Mouse (Mus musculus) ES-E14 (cell line): ENCODE measurements around the gene Fam117b.

ENCODE experiments used
- CHD2 ChIP-seq: IDR thresholded peaks from 2 replicates; pipeline ENCODE4 v1.6.1; 2014; ENCODE audit warnings: mild to moderate bottlenecking, low read depth, low read length, inconsistent platforms
- HCFC1 ChIP-seq: IDR thresholded peaks from 2 replicates; pipeline ENCODE4 v1.6.1; 2012; ENCODE audit warnings: low read length, inconsistent platforms, borderline replicate concordance; ENCODE audit not compliant: insufficient read depth
- ZC3H11A ChIP-seq: IDR thresholded peaks from 2 replicates; pipeline ENCODE4 v1.6.1; 2012; ENCODE audit warnings: low read depth, mild to moderate bottlenecking, inconsistent platforms, low read length, borderline replicate concordance
- ZNF384 ChIP-seq: IDR thresholded peaks from 2 replicates; pipeline ENCODE4 v1.6.1; 2012; ENCODE audit warnings: low read depth, low read length, inconsistent platforms

DNA sequence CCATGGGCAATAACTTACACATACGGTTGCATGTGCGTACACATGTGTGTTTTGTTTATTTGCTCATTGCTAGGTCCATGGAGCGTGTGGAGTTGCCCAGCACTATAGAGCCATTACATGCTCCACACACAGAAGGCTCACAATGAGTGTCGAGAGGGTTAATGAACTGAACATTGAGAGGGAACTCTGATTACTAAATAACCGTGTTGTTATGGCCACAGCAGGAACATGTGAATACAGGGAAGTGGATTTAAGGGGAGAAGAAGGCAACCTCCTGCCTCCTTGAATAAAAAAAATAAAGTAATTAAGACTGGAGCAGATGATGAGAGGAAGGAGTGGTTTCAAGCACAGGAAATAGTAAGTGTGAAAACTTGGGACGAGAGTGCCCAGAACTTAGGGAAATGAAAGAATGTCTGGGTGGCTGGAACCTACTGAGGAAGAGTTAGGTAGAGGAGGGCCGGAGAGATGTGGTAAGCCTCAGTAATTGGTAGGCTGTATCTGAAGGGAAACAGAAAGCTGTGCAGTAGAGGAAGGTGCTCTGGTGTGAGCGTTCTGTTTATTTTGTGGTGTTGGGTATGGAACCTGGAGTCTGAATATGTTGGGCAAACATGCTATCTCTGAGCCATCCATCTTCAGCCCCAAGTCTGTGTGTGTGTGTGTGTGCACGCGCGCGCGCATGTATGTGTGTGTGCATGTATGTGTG lies 5.8 kb upstream of the Fam117b start:
- TF ChIP-seq HCFC1 (no peak), ZC3H11A (no peak), ZNF384 (no peak), CHD2 (no peak)
